Mouse (Mus musculus): ENCODE data around the gene Atp10b. TPM values are rescaled to one million over a fixed set of nuclear protein-coding genes. Genes with fewer than 3 reads are reported as not detected.

Atp10b gene
- polyA plus RNA-seq, 1 experiment from 2014 or later = not detected

- H3K9ac ChIP-seq (ENCODE audit: low read depth, low read length) = no peak overlapping the region
- peak; percentile 31 for DNase-seq (ENCODE audit: low spot score)
- no peak overlapping the region for H3K4me2 ChIP-seq
- no peaks in the 10 kb centered on the region for H3K4me1 ChIP-seq (replicated peaks; ENCODE audit: control insufficient read depth, insufficient read depth, low read length)
- H3K9me3 ChIP-seq (ENCODE audit: control insufficient read depth, low read length) = no peaks in the 10 kb centered on the region
- no peak overlapping the region for H3K27ac ChIP-seq (ENCODE audit: low read depth, low read length)
- H3K27me3 ChIP-seq (replicated peaks; ENCODE audit: control insufficient read depth, insufficient read depth, low read length) = no peaks in the 10 kb centered on the region
- no peak overlapping the region for H3K4me3 ChIP-seq (ENCODE audit: low read depth, low read length)
- WGBS = 52% methylated on average over 3 of the region's 3 CpGs
- ATAC-seq (replicated peaks; ENCODE audit: low FRiP score) = 0 out of 2 replicates have a peak, but pooled peaks have one; percentile 18
- no peaks in the 10 kb centered on the region for H3K36me3 ChIP-seq (ENCODE audit: control insufficient read depth, insufficient read depth, low read length)
Observed at GRCm38 (mm10) chr11:43263548-43264218, 114.0 kb downstream of the Atp10b start.

DNA sequence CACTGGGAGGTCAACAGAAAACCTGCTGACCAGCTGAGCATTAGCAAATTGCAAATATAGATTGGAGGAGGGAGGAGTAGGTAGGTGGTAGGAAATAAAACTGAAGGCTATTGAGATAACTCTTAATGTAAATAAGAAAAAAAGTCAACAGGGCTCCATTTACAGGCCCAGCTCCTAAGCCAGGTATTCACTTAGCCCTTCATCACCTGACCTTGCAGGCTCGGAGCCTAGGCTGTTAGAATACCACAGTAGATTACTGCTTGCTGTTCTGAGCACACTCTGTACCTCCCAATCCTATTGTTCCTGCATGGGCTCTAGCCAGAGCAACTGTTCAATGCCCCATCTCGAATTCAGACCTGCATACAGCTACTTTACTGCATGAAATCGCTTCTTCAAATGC is 117.8 kb downstream of the Atp10b start:
- H3K27me3 ChIP-seq (replicated peaks; ENCODE audit: control insufficient read depth, insufficient read depth, low read length) = no peaks in the 10 kb centered on the region
- no peak for ATAC-seq (replicated peaks; ENCODE audit: low FRiP score)
- no peaks in the 10 kb centered on the region for H3K4me1 ChIP-seq (replicated peaks; ENCODE audit: control insufficient read depth, insufficient read depth, low read length)
- H3K4me3 ChIP-seq (ENCODE audit: low read depth, low read length) = no peak overlapping the region
- no peaks in the 10 kb centered on the region for H3K9me3 ChIP-seq (ENCODE audit: control insufficient read depth, low read length)
- H3K36me3 ChIP-seq (ENCODE audit: control insufficient read depth, insufficient read depth, low read length) = no peaks in the 10 kb centered on the region
- WGBS = 76% methylated on average over 3 of the region's 3 CpGs
- H3K9ac ChIP-seq (ENCODE audit: low read depth, low read length) = no peak overlapping the region
- H3K27ac ChIP-seq (ENCODE audit: low read depth, low read length) = no peak overlapping the region
- DNase-seq (ENCODE audit: low spot score) = no peak
- no peak overlapping the region for H3K4me2 ChIP-seq

- Histone ChIP-seq H3K4me2 (no peak overlapping the region), H3K27ac (ENCODE audit: low read depth, low read length) (no peak overlapping the region), H3K4me3 (ENCODE audit: low read depth, low read length) (no peak overlapping the region), H3K27me3 (replicated peaks; ENCODE audit: control insufficient read depth, insufficient read depth, low read length) (no peaks in the 10 kb centered on the region), H3K36me3 (ENCODE audit: control insufficient read depth, insufficient read depth, low read length) (no peaks in the 10 kb centered on the region), H3K9ac (ENCODE audit: low read depth, low read length) (no peak overlapping the region), H3K9me3 (ENCODE audit: control insufficient read depth, low read length) (no peaks in the 10 kb centered on the region), H3K4me1 (replicated peaks; ENCODE audit: control insufficient read depth, insufficient read depth, low read length) (no peaks in the 10 kb centered on the region)
- 80% methylated on average over 6 of the region's 6 CpGs for WGBS
- DNase-seq (ENCODE audit: low spot score) (no peak), ATAC-seq (replicated peaks; ENCODE audit: low FRiP score) (no peak)
Observed at GRCm38 (mm10) chr11:43269503-43270255, 120.0 kb downstream of the Atp10b start.

GRCm38 (mm10) chr11:43270256-43270806 is 120.7 kb downstream of the Atp10b start:
- DNase-seq (ENCODE audit: low spot score) (no peak), ATAC-seq (replicated peaks; ENCODE audit: low FRiP score) (no peak)
- Histone ChIP-seq H3K36me3 (ENCODE audit: control insufficient read depth, insufficient read depth, low read length) (no peaks in the 10 kb centered on the region), H3K4me3 (ENCODE audit: low read depth, low read length) (no peak overlapping the region), H3K9ac (ENCODE audit: low read depth, low read length) (no peak overlapping the region), H3K4me1 (replicated peaks; ENCODE audit: control insufficient read depth, insufficient read depth, low read length) (no peaks in the 10 kb centered on the region), H3K27me3 (replicated peaks; ENCODE audit: control insufficient read depth, insufficient read depth, low read length) (no peaks in the 10 kb centered on the region), H3K9me3 (ENCODE audit: control insufficient read depth, low read length) (no peaks in the 10 kb centered on the region), H3K27ac (ENCODE audit: low read depth, low read length) (no peak overlapping the region), H3K4me2 (no peak overlapping the region)
- 82% methylated on average over 10 of the region's 10 CpGs for WGBS

- no peak for ATAC-seq (replicated peaks; ENCODE audit: low FRiP score)
- DNase-seq (ENCODE audit: low spot score) = no peak
Observed at GRCm38 (mm10) chr11:43273896-43274295, 124.2 kb downstream of the Atp10b start.

GRCm38 (mm10) chr11:43297584-43297983 is 147.9 kb downstream of the Atp10b start:
- no peaks in the 10 kb centered on the region for H3K27me3 ChIP-seq (replicated peaks; ENCODE audit: control insufficient read depth, insufficient read depth, low read length)
- WGBS = 80% methylated on average over 6 of the region's 6 CpGs
- no peak overlapping the region for H3K9ac ChIP-seq (ENCODE audit: low read depth, low read length)
- H3K4me2 ChIP-seq = no peak overlapping the region
- no peaks in the 10 kb centered on the region for H3K9me3 ChIP-seq (ENCODE audit: control insufficient read depth, low read length)
- no peaks in the 10 kb centered on the region for H3K4me1 ChIP-seq (replicated peaks; ENCODE audit: control insufficient read depth, insufficient read depth, low read length)
- no peak overlapping the region for H3K27ac ChIP-seq (ENCODE audit: low read depth, low read length)
- DNase-seq (ENCODE audit: low spot score) (no peak), ATAC-seq (replicated peaks; ENCODE audit: low FRiP score) (no peak)
- H3K4me3 ChIP-seq (ENCODE audit: low read depth, low read length) = no peak overlapping the region
- H3K36me3 ChIP-seq (ENCODE audit: control insufficient read depth, insufficient read depth, low read length) = no peaks in the 10 kb centered on the region

More at GRCm38 (mm10) chr11:43273896-43274295, 124.2 kb downstream of the Atp10b start:
- Histone ChIP-seq H3K27me3 (replicated peaks; ENCODE audit: control insufficient read depth, insufficient read depth, low read length) (no peaks in the 10 kb centered on the region), H3K27ac (ENCODE audit: low read depth, low read length) (no peak overlapping the region), H3K9me3 (ENCODE audit: control insufficient read depth, low read length) (no peaks in the 10 kb centered on the region), H3K4me3 (ENCODE audit: low read depth, low read length) (no peak overlapping the region), H3K9ac (ENCODE audit: low read depth, low read length) (no peak overlapping the region), H3K36me3 (ENCODE audit: control insufficient read depth, insufficient read depth, low read length) (no peaks in the 10 kb centered on the region), H3K4me2 (no peak overlapping the region), H3K4me1 (replicated peaks; ENCODE audit: control insufficient read depth, insufficient read depth, low read length) (no peaks in the 10 kb centered on the region)

GRCm38 (mm10) chr11:43311000-43311399 is 161.3 kb downstream of the Atp10b start:
- no peak for ATAC-seq (replicated peaks; ENCODE audit: low FRiP score)
- 44% methylated on average over 1 of the region's 1 CpGs for WGBS
- H3K36me3 ChIP-seq (ENCODE audit: control insufficient read depth, insufficient read depth, low read length) = no peaks in the 10 kb centered on the region
- H3K9me3 ChIP-seq (ENCODE audit: control insufficient read depth, low read length) = no peaks in the 10 kb centered on the region
- no peaks in the 10 kb centered on the region for H3K27me3 ChIP-seq (replicated peaks; ENCODE audit: control insufficient read depth, insufficient read depth, low read length)
- no peak overlapping the region for H3K27ac ChIP-seq (ENCODE audit: low read depth, low read length)
- no peak for DNase-seq (ENCODE audit: low spot score)
- H3K4me1 ChIP-seq (replicated peaks; ENCODE audit: control insufficient read depth, insufficient read depth, low read length) = no peaks in the 10 kb centered on the region
- no peak overlapping the region for H3K4me3 ChIP-seq (ENCODE audit: low read depth, low read length)
- no peak overlapping the region for H3K9ac ChIP-seq (ENCODE audit: low read depth, low read length)
- no peak overlapping the region for H3K4me2 ChIP-seq

Data from liver, embryonic 11.5 days (tissue).